Mouse (Mus musculus) natural killer cell, adult 2 months (primary cell): ENCODE data around the gene S100a5.
A peak's percentile ranks its signal among the peaks of the same experiment; 100 is the strongest.

ENCODE experiments used
- DNase-seq, 2 experiments: peaks; one replicate each; pipeline ENCODE4 v3.0.0; 2022; ENCODE audit warnings: low spot score in 2 of 2

The S100a5 gene

GRCm38 (mm10) chr3:90600036-90600435 is 8.3 kb upstream of the S100a5 start:
- DNase-seq: no peak

- DNase-seq: no peak
Measured at GRCm38 (mm10) chr3:90600458-90601195, 7.7 kb upstream of the S100a5 start.

DNA sequence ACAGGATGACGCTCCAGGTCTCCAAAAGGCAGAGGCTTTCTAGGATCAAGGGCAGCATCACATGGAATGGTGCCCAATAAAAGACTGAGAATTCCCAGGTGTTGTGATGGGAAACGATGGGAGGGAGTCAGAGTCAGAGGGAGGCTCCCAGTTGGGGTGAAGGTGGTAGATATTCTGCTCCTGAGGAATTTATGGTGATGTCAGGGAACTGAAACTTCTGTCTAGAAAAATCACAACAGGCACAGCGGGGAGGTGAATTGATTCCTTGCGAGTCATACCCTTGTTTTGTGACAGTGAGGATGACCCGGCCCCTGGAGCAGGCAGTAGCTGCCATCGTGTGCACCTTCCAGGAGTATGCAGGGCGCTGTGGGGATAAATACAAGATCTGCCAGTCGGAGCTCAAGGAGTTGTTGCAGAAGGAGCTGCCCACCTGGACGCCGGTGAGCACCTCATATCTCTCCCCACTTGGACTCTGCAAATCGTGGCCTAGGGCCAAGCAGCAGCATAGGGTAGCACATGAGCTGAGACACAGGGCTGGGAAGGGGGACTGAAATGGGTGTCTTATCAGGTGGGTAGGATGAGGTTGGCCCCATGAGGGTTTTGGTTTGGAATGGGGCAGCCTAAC is 6.7 kb upstream of the S100a5 start, which contains the start of gene Gm42674:
TSS of gene Gm42674 (plus strand) at position 419 of the 625 bp plus-strand sequence.
- no peak for DNase-seq

GRCm38 (mm10) chr3:90603623-90604022 is 4.7 kb upstream of the S100a5 start, which contains the start of gene S100a4:
TSS of gene S100a4 (plus strand) at chr3:90603771.
- DNase-seq: peak; percentile 47 to 60

DNA sequence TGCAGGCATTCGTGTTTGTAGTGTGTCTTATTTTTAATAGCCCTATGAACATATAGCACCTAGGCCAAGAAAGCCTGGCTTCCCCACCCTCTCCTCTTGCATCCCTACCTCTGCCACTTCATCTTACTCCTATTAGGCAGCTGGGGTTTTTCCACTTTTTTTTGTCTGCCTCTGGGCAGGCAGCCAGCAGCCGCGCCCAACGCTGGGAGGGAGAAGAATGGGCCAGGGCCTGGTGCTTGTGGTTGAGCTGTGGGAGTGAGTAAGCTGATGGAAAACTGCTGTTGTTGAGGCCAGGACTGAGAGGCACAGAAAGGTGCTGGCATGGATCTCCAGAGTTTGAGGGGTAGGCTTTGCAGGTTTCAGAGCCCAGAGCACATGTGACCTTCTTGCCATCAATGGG is 3.9 kb upstream of the S100a5 start:
- peak in 1 of 2 experiments; percentile 42 for DNase-seq

- DNase-seq: peak; percentile 41 to 62
Measured at GRCm38 (mm10) chr3:90605049-90605448, 3.3 kb upstream of the S100a5 start.

DNA sequence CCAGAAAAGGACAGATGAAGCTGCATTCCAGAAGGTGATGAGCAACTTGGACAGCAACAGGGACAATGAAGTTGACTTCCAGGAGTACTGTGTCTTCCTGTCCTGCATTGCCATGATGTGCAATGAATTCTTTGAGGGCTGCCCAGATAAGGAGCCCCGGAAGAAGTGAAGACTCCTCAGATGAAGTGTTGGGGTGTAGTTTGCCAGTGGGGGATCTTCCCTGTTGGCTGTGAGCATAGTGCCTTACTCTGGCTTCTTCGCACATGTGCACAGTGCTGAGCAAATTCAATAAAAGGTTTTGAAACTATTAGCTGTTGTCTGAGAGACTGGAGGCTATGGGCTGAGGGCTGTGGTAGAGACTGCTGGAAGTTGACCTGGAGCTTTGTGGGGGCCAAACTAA is 2.6 kb upstream of the S100a5 start:
- no peak for DNase-seq

- no peak for DNase-seq
Measured at GRCm38 (mm10) chr3:90606185-90606584, 2.1 kb upstream of the S100a5 start.

DNA sequence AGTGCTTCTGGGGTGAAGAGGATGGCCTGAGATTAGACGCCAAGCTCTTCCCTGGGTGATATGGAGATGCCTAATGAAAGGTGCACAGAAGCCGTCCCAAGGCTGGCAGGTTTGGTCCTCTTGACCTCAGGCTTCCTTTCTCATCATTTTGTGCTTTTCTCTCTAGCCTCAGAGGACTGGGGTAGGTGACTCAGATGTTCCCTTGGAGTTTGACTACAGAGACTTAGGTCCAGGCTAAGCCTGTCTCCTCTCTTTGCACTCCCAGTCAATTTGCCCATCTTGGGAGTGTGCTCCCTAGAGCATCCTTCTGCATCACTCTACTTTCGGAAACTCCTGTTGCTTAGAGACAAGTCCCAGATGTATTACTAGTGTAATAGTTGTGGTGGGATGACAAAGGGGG is 962 bp upstream of the S100a5 start:
- DNase-seq: no peak

DNA sequence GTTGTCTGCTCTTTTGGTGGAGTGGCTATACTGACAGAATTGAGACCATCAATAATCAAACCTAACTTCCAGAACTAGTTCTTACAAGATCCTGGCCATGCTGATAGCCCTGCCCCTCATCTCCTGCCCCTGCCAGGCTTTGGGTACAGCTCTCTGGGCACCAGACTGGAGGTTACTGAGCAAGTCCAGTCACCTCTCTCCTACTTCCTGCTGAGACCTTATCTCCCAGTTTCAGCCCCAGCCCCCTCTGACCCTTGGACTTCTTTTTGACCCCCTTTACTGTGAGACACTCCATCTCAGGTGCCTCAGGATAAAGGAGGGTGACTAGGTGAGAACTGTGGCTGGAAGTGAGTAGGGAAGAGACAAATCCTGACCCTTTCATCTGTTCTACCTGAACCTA is 779 bp downstream of the S100a5 start:
- no peak for DNase-seq

GRCm38 (mm10) chr3:90611494-90611893 is 3.2 kb downstream of the S100a5 start:
- DNase-seq: no peak

DNA sequence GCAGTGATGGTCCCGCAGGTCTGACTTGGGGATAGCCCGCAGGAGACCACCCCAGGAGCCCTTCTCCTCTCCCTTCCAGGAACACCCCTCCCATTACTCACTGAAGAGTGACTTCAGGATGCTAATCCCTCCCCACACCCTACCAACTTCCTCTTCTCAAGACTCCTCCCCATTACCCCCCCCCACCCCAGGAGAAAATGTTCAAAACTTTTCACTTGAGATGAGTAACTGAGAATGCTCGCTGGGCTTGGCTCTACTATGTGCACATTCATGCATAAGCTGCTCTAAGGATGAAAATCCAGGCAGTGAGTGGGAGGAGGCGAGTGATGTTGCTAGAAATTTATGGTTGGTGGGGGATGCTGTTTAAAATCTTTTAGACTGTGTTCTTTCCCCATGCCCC is 3.7 kb downstream of the S100a5 start:
- DNase-seq: peak in 1 of 2 experiments; percentile 25

GRCm38 (mm10) chr3:90612728-90613291 is 4.5 kb downstream of the S100a5 start, which contains the start of gene S100a6:
TSS of gene S100a6 (plus strand) at chr3:90612882.
- DNase-seq: peak; percentile 78 to 85

- DNase-seq: no peak
Measured at GRCm38 (mm10) chr3:90613461-90614147, 5.3 kb downstream of the S100a5 start.

- DNase-seq: no peak
Measured at GRCm38 (mm10) chr3:90614148-90614530, 5.8 kb downstream of the S100a5 start.

DNA sequence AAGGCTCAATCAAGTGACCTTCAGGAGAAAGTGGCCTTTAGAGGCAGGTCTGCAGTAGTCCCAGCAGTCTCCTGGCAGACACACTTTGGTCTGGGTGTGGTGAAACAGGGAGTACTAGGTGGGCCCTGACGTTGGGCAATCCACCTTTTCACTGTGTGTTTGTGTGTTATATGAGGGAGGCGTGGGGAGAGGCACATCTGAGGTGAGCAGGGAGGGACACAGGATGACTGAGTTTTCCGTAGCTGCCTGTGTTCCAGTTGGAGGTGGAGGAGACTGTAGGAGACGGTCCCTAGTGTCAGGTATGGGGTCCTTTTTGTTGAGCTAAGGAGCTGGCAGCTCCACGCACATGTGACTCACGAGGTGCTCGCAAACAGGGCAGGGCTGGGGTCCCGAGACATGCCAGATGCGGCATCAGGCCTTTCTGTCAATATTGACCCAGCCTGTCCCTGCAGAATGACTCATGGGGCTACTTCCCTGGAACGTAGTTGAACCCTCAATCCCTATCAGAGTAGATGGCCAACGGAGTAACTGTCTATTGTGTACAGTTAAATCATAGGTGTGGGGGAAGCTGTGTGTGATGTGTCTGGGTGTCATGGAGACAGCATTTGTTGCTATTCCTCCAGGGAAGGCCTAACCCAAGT is 6.4 kb downstream of the S100a5 start:
- DNase-seq: no peak

GRCm38 (mm10) chr3:90615415-90615814 is 7.1 kb downstream of the S100a5 start:
- peak; percentile 75 to 82 for DNase-seq

GRCm38 (mm10) chr3:90615911-90616310 is 7.6 kb downstream of the S100a5 start:
- no peak for DNase-seq

DNA sequence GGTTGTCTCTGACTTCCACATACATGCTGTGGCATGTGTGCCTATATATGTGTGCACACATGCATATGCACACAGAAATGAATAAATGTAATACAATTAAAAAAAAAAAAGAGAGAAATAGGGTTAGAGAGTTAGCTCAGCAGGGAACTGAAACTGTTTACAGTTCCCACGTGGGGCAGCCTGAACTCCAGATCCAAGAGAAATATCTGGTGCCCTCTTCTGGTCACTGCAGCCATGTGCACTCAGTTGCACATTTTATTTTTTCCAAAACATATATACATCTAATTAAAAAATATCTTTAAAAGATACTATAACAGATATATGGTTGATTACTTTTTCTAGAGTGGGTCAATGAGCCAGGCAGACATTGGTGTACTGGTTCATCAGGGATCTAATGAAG is 9.3 kb downstream of the S100a5 start:
- peak in 1 of 2 experiments; percentile 44 for DNase-seq

- DNase-seq: no peak
Measured at GRCm38 (mm10) chr3:90621552-90621951, 13.2 kb downstream of the S100a5 start.

DNA sequence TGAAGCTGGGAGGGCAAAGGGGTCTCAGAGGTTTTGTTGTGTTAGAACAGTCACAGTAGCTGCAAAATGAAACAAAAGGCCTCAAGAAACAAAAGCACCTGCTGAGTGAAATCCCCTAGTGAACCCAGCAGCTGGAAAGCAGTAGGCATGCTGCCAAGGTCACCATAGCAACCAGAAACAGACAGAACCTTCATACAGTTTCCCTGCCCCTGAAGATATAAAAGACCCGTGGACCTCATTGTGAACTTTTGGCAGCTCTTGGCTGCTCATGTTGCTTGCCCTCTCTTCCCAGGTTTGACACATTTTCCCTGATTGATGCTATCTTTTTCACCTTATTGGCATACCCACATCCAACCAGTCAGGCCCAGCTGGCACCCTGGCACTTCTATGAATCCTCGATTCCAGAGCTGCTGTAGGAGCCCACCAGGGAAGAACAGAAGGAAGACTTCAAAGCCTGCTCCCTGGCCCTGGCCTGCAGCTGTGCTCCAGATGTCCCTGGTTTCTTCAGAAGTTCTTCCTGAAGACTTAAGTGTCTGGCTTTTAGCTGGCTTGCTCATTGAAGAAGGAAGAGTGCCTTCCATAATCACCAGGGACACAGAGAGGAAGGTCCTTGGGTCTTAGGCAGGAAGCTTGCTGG is 15.2 kb downstream of the S100a5 start:
- DNase-seq: no peak
